Mouse (Mus musculus) kidney, postnatal 10 days (tissue): ENCODE data around the gene Decr2.
"Not testable (repeated sequence)": the region's sequence is repeated elsewhere in the genome, so short reads cannot be mapped to it uniquely, and the experiment has no call there.

Experiments used
- DNase-seq: peaks from one replicate; pipeline ENCODE4 v3.0.0; 2021; ENCODE audit warnings: mixed read lengths

Decr2 gene

GRCm38 (mm10) chr17:26113181-26113948 lies 23.2 kb upstream of the Decr2 start, which contains the start of gene Tmem8:
Tmem8 (plus strand) TSS chr17:26113299.
- peak; percentile 86 for DNase-seq

DNA sequence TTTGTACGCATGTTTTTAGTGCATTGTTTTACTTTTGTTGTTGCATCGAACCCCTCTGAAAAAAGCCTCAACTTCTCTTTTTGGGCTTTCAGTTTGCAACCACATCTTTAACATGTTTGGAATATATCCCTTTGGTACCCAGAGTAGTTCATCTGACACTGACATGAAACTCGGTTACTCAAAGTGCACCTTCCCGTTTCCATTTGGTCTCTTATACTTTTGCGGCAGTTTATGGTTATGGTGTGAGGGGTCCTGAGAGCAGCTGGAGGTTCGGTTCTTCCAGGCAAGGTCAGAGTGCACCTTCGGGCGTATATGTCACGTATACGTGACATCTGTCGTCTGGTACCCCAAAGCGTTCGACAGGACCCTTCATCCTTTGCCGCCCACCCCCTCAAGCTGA lies 22.6 kb upstream of the Decr2 start:
- DNase-seq = no peak

DNA sequence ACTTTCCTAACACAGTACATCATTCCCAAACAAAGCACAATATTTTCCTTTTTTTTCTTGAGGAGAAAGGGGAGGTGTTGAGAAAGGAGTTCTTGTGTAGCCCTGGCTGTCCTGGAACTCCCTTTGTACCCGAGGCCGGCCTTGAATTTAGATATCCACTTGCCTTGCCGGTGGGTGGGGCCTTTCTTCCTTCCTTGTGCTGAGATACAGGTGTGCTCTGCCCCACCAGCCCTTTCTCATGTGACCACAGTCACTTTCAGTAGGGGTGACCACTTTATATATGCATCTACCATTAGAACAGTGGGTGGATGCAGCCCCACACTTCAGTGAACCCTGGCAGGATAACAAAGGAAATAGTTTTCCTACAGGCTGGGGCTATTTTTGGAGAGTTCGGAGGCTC lies 21.6 kb upstream of the Decr2 start:
- DNase-seq = no peak

DNA sequence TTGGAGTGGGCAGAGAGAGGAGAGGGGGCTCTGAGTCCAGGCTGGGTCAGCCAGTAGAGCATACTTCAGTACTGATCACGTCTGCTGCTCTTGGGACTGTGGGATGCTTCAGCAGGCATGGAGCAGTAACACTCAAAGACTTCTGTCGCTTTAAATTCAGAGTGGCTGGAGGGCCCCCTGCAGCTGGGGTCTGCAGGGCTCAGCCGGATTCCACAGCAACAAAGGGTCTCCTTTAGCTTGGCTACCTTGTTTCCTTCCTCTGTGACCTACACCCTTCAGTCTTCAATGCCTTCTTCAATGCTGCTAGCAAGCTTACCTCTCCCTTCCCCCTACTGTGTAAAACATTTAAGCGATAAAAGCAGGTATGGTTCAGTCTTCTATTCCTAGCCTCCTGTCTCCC lies 20.9 kb upstream of the Decr2 start:
- DNase-seq = no peak

- no peak for DNase-seq
Observed at GRCm38 (mm10) chr17:26110156-26110555, 20.0 kb upstream of the Decr2 start.

- DNase-seq = no peak
Observed at GRCm38 (mm10) chr17:26105619-26106018, 15.5 kb upstream of the Decr2 start.

- DNase-seq = peak; percentile 71
Observed at GRCm38 (mm10) chr17:26101478-26101877, 11.3 kb upstream of the Decr2 start.

DNA sequence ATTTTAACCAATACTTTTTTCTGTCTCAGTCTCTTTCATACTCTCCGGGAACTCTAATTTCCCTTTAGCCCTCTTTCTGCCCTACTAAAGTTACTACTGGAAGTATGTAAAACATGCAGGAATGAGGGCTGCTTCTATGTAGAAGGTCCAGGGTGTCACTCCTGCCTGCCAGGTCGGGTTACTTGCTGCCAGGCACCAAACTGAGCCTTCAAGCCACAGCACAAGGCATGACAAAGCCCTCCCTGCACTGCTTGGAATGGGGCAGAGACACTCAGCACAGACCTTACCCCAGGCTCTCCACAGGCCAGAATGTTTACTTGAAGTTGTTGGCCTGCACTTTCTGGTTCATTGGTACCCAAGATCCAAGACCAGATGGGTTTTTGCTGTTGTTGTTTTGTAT lies 10.0 kb upstream of the Decr2 start:
- no peak for DNase-seq

GRCm38 (mm10) chr17:26099316-26099715 lies 9.2 kb upstream of the Decr2 start:
- not testable (repeated sequence) for DNase-seq

DNA sequence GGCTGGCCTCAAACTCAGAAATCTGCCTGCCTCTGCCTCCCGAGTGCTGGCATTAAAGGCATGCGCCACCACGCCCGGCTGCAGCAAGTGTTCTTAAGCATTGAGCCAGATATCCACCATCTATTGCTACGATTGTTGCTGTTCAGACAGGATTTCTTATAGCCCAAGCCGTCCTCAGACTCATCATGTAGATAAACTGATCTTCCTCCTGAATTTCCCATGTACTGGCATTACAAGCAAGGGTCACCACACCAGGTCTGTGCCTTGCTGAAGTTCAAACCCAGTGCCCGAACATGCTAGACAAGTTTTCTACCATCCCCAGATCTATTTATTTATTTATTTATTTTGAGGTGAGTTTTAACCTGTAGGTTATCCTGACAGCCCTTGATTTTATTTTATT lies 8.3 kb upstream of the Decr2 start:
- DNase-seq = no peak

GRCm38 (mm10) chr17:26095121-26095740 lies 5.1 kb upstream of the Decr2 start, which contains the start of gene Nme4:
Nme4 (minus strand) TSS chr17:26095602.
- DNase-seq = peak; percentile 65

- no peak for DNase-seq
Observed at GRCm38 (mm10) chr17:26094531-26095110, 4.5 kb upstream of the Decr2 start.

GRCm38 (mm10) chr17:26087059-26087564 lies 3.0 kb downstream of the Decr2 start:
- DNase-seq = no peak

DNA sequence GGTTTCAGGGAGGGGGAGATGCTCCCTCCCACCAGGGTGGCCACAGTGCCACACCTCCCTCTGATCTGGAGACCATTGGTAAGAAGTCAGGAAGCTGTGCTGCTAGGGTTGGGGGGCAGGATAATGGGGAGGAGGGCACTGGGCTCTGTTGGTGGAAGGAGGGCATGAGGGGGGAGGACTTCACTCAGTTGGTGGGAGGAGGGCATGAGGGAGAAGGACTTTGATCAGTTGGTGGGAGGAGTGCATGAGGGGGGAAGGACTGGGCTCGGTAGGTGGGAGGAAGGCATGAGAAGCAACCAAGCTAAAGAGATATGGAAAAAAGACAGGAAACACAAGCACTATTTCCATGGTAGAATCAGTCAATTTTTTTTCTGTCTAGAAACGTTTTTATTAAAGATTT lies 9.3 kb downstream of the Decr2 start:
- DNase-seq = no peak

DNA sequence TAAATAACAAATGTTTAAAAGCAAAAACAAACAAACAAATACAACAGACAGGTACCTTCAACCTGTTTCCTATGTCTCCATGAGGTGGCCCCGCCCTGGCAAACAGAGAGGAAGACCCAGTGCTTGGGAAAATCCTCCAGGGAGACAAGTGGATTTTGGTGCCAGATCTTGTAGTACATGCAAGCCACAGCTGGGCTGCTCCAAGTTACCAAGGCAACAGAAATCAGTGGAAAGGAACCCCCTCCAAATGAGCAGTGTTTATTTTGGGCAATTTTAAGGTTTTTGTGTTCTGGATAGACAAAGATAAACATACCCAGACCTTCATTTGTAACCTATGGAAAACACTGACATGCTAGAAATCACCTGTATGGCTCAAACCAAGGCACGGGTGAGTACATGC lies 11.3 kb downstream of the Decr2 start:
- DNase-seq = no peak

GRCm38 (mm10) chr17:26075246-26075645 lies 14.9 kb downstream of the Decr2 start:
- DNase-seq = no peak

- no peak for DNase-seq
Observed at GRCm38 (mm10) chr17:26070136-26070535, 20.0 kb downstream of the Decr2 start.

DNA sequence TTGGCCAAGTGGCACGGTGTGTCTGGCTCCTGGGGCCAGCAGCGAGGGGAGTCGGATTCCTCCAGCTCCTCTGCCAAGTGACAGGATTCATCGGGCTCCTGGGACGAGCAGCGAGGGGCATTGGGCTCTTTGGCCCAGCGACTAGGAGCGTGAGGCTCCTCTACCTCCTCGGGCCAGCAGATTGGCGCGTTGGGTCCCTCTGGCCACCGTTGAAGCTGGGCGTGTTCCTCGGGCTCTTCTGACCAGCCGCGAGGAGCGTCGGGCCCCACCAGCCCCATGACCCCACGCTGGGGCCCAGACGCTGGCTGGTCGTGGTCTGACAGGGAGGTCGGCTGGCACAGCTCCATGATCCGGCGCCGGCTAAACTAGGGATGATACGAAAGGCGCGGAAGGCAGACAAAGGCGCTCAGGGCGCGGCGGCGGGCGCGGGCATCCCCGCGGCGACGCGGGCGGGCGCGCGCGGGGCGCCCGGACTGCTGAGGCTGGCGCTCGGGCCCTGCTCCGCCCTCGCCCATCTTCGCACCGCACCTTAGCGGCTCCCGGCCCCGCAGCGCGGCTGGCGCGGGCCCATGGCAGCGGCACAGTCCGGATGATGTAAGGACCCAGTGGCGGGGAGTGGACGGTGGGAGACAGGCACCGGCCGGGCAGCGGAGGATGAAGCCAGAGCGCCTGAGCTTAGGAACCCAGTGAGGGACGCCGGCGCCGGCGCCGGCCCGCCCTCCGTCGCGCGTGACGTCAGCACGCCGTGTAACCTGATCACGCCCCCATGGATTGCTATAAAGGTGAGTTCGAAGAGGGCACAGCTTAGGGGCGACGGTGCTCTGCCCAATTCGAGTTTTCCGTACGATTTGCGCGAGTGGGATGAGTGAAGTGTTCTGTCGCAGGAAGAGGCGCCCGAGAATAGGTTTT lies 21.1 kb downstream of the Decr2 start, which contains the start of gene Rab11fip3:
TSS of gene Rab11fip3 (minus strand) at position 725 of the 909 bp plus-strand sequence.
- peak; percentile 93 for DNase-seq

DNA sequence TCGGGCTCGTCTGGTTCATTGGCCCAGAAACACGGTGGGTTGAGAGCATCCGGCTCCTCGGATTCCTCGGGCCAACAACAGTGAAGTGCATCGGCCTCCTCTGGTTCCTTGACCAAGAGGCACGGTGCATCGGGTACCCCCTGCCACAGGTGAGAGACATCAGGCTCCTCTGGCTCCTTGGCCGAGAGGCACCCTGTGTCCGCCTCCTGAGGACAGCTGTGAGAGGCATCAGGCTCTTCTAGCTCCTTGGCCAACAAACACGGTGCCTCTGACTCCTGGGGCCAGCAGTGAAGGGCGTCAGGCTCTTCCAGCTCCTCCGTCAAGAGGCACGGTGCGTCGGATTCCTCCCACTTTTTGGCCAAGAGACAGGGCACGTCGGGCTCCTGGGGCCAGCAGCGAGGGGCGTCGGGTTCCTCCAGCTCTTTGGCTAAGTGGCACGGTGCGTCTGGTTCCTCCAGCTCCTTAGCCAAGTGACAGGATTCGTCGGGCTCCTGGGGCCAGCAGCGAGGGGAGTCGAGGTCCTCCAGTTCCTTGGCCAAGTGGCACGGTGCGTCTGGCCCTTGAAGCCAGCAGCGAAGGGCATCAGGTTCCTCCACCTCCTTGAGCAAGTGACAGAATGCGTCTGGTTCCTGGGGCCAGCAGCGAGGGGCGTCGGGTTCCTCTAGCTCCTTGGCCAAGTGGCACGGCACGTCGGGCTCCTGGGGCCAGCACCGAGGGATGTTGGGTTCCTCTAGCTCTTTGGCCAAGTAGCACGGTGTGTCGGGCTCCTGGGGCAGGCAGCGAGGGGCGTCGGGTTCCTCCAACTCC lies 21.9 kb downstream of the Decr2 start:
- peak; percentile 30 for DNase-seq

- no peak for DNase-seq
Observed at GRCm38 (mm10) chr17:26066488-26067020, 23.6 kb downstream of the Decr2 start.

- no peak for DNase-seq
Observed at GRCm38 (mm10) chr17:26064916-26065315, 25.2 kb downstream of the Decr2 start.
